Mouse (Mus musculus) forebrain, postnatal 0 days (tissue): ENCODE results near the gene Arfgap3. TPM values are rescaled to one million over a fixed set of nuclear protein-coding genes. Genes with fewer than 3 reads are reported as not detected.
"Not testable (repeated sequence)": the region's sequence is repeated elsewhere in the genome, so short reads cannot be mapped to it uniquely, and the experiment has no call there.

Experiments used
- ATAC-seq: fragments of 200-750 bp; cut with Nextera tagmentation; 2 replicates; pipeline ENCODE4 v1.8.0; 2017; ENCODE audit warnings: mild to moderate bottlenecking, moderate library complexity
- DNase-seq: peaks from one replicate; pipeline ENCODE4 v3.0.0-alpha.2; 2015
- H3K27ac ChIP-seq: fragments of 300-500 bp; sonication (generic); 2 replicates; pipeline ENCODE4 v1.5.1; 2014; ENCODE audit warnings: low read depth, mild to moderate bottlenecking, antibody characterized with exemption, low read length, moderate library complexity, mixed read lengths
- H3K27me3 ChIP-seq: fragments of 300-500 bp; sonication (generic); 2 replicates; pipeline ENCODE4 v1.6.1; 2014; ENCODE audit warnings: mild to moderate bottlenecking, low read length, mixed read lengths; ENCODE audit not compliant: insufficient read depth
- H3K36me3 ChIP-seq: fragments of 300-500 bp; sonication (generic); 2 replicates; pipeline ENCODE4 v1.6.1; 2014; ENCODE audit warnings: mild to moderate bottlenecking, moderate library complexity; ENCODE audit not compliant: insufficient read depth
- H3K4me1 ChIP-seq: fragments of 300-500 bp; sonication (generic); 2 replicates; pipeline ENCODE4 v1.6.1; 2014; ENCODE audit warnings: antibody characterized with exemption; ENCODE audit not compliant: insufficient read depth
- H3K4me2 ChIP-seq: fragments of 300-500 bp; sonication (generic); 2 replicates; pipeline ENCODE4 v1.6.1; 2014; ENCODE audit warnings: low read depth, mild to moderate bottlenecking, moderate library complexity
- H3K4me3 ChIP-seq: fragments of 300-500 bp; sonication (generic); 2 replicates; pipeline ENCODE4 v1.5.1; 2014; ENCODE audit warnings: low read depth, low read length, mixed read lengths
- H3K9ac ChIP-seq: fragments of 300-500 bp; sonication (generic); 2 replicates; pipeline ENCODE4 v1.6.1; 2014; ENCODE audit warnings: mild to moderate bottlenecking
- H3K9me3 ChIP-seq: fragments of 300-500 bp; sonication (generic); 2 replicates; pipeline ENCODE4 v1.6.1; 2016; ENCODE audit warnings: low read length
- CTCF ChIP-seq: sonication (generic); IDR thresholded peaks from 2 replicates; pipeline ENCODE4 v1.5.1; 2016; ENCODE audit warnings: antibody characterized with exemption, control low read depth, low read depth
- WGBS: fragments of 180-500 bp; shearing (Covaris S2); extraction: QIAGEN DNeasy Blood & Tissue Kit; methylation state at CpG from one replicate; pipeline ENCODE4 v1.1.7; 2014; 5-methylcytosine and 5-hydroxymethylcytosine counted together
- polyA plus RNA-seq: library from polyadenylated mRNA; unstranded; fragments of >200 nt; fragmentation: Nextera tagmentation; extraction: Ambion mirVana; gene quantifications from 2 replicates; pipeline ENCODE4 v1.2.1, GENCODE M21; 2015
- total RNA-seq: library from RNA; depleted of rRNA; stranded (reverse); fragments of >200 nt; gene quantifications from 2 replicates; pipeline ENCODE4 v1.2.3, GENCODE M21; 2014

The Arfgap3 gene
- total and polyA plus RNA-seq, 2 experiments from 2014 or later, result 33.7 to 41.0 TPM

DNA sequence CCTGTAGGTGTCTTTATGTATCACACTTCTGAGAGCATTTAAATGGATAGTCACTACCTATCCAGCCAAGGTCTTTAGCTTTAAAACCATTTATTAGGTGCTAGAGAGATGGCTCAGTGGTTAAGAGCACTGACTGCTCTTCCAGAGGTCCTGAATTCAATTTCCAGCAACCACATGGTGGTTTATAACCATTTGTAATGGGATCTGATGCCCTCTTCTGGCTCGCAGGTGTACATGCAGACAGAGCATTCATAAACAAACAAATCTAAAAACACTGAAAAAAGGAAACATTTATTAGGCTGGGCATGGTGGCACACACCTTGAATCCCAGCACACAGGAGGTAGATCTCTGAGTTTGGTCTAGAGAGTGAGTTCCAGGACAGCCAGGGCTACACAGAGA is 35.1 kb downstream of the Arfgap3 start:
- Histone ChIP-seq H3K9ac (no peak overlapping the region), H3K4me2 (no peak overlapping the region), H3K27ac (no peak overlapping the region), H3K36me3 (peaks cover 55% of the 10 kb centered on the region), H3K4me1 (no peaks in the 10 kb centered on the region), H3K4me3 (no peak overlapping the region), H3K27me3 (no peaks in the 10 kb centered on the region), H3K9me3 (no peaks in the 10 kb centered on the region)
- peak; percentile 44; the same call in 1 of the 2 replicates for TF ChIP-seq CTCF
- 73% methylated on average over 1 of the region's 1 CpGs for WGBS
- ATAC-seq, result no peak
- DNase-seq, result no peak

DNA sequence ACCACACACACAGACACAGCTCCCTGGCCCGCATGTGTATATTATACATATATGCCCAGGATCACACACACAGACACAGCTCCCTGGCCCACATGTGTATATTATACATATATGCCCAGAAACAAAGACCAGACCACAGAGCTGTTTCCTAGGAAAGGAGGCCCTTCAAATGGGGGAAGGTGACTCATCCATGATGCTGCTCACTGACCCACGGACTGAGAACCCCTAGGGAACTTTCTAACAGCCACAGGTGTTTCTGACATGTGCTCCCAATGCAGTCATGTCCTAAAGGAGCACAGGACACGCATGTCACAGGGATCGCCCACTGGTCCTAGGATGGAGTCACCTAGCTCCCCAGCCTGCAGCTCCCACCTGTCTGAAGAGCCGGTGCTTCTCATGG is 40.2 kb downstream of the Arfgap3 start:
- Histone ChIP-seq H3K36me3 (peaks cover 68% of the 10 kb centered on the region), H3K4me2 (no peak overlapping the region), H3K9ac (no peak overlapping the region), H3K4me3 (no peak overlapping the region), H3K4me1 (no peaks in the 10 kb centered on the region), H3K27ac (no peak overlapping the region), H3K27me3 (no peaks in the 10 kb centered on the region), H3K9me3 (no peaks in the 10 kb centered on the region)
- DNase-seq (no peak), ATAC-seq (no peak)
- TF ChIP-seq CTCF, result no peak
- 91% methylated on average over 5 of the region's 5 CpGs for WGBS

GRCm38 (mm10) chr15:83308708-83309107 is 41.3 kb downstream of the Arfgap3 start:
- H3K4me1 ChIP-seq, H3K9ac ChIP-seq, ATAC-seq, H3K27ac ChIP-seq, DNase-seq, H3K4me2 ChIP-seq, H3K9me3 ChIP-seq, H3K4me3 ChIP-seq, H3K27me3 ChIP-seq: not testable (repeated sequence)
- WGBS, result 96% methylated on average over 1 of the region's 1 CpGs
- peaks cover 65% of the 10 kb centered on the region for H3K36me3 ChIP-seq

DNA sequence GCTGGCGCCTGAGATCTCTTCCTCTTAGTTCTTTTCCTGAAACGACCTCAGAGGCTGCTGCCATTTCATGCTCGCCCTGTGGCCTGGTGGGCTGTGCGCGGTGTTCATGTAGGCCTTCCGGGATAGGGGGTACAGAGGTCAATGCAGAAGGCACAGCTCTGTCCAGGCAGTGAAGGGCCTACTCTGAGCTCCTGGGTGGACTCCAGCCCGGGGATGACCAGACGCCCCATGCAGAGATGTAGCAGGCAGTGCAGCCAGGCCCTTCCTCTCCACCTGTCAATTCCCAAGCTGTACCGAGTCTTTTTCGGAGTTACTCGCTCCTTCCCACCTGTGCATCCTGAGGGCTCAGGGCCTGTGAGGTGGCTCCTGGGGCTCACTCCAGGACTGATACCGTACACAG is 43.9 kb downstream of the Arfgap3 start:
- no peak overlapping the region for H3K9ac ChIP-seq

GRCm38 (mm10) chr15:83305192-83305921 is 44.7 kb downstream of the Arfgap3 start:
- ATAC-seq, result no peak
- Histone ChIP-seq H3K4me3 (no peak overlapping the region), H3K27ac (no peak overlapping the region), H3K36me3 (peaks cover 55% of the 10 kb centered on the region), H3K4me2 (no peak overlapping the region), H3K9ac (no peak overlapping the region), H3K4me1 (no peaks in the 10 kb centered on the region), H3K9me3 (no peaks in the 10 kb centered on the region), H3K27me3 (no peaks in the 10 kb centered on the region)
- DNase-seq, result no peak
- WGBS, result 62% methylated on average over 12 of the region's 12 CpGs
- TF ChIP-seq CTCF, result no peak

More for the DNA sequence above, 43.9 kb downstream of the Arfgap3 start:
- WGBS, result 92% methylated on average over 12 of the region's 12 CpGs
- DNase-seq, result no peak
- H3K4me3 ChIP-seq, result no peak overlapping the region
- no peak overlapping the region for H3K4me2 ChIP-seq
- no peaks in the 10 kb centered on the region for H3K9me3 ChIP-seq
- no peak for ATAC-seq
- peaks cover 57% of the 10 kb centered on the region for H3K36me3 ChIP-seq
- H3K27me3 ChIP-seq, result no peaks in the 10 kb centered on the region
- H3K4me1 ChIP-seq, result no peaks in the 10 kb centered on the region
- no peak overlapping the region for H3K27ac ChIP-seq
- no peak for TF ChIP-seq CTCF

DNA sequence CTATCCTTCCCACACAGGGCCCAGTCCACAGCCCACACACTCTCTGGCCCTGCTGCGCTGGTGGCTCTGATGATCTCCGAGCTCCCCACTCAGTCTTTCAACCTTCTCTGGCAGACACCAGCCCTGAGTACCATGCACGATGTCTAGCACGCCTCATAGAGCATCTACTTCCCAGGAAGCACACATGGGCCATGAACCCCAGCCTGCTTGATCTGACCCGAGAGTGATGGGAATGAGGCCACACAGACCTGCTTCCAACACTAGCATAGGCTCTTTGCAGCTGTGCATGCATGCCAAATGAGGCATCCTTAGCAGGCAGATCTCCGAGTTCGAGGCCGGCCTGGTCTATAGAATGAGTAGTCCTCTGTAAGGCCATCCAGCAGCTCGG is 45.2 kb downstream of the Arfgap3 start:
- ATAC-seq, result no peak
- Histone ChIP-seq H3K27me3 (no peaks in the 10 kb centered on the region), H3K27ac (no peak overlapping the region), H3K36me3 (peaks cover 50% of the 10 kb centered on the region), H3K4me3 (no peak overlapping the region), H3K4me2 (no peak overlapping the region), H3K9ac (no peak overlapping the region), H3K9me3 (no peaks in the 10 kb centered on the region), H3K4me1 (no peaks in the 10 kb centered on the region)
- TF ChIP-seq CTCF, result no peak
- no peak for DNase-seq
- 87% methylated on average over 9 of the region's 9 CpGs for WGBS

- no peak overlapping the region for H3K27ac ChIP-seq
- DNase-seq (no peak), ATAC-seq (no peak)
- no peak overlapping the region for H3K4me3 ChIP-seq
- peaks cover 56% of the 10 kb centered on the region for H3K36me3 ChIP-seq
- H3K4me2 ChIP-seq, result no peak overlapping the region
- no peaks in the 10 kb centered on the region for H3K4me1 ChIP-seq
- H3K9me3 ChIP-seq, result no peaks in the 10 kb centered on the region
- TF ChIP-seq CTCF, result no peak
- no peaks in the 10 kb centered on the region for H3K27me3 ChIP-seq
- no peak overlapping the region for H3K9ac ChIP-seq
- WGBS, result 76% methylated on average over 13 of the region's 13 CpGs
These were observed 46.2 kb downstream of the Arfgap3 start for GRCm38 (mm10) chr15:83303656-83304484.
